Mouse (Mus musculus) thymus, adult 2 months (tissue): ENCODE results near the gene Snn.

Source experiments
- CTCF ChIP-seq: fragments of 200-500 bp; IDR thresholded peaks from 2 replicates; pipeline ENCODE4 v1.5.1; 2012; ENCODE audit warnings: mild to moderate bottlenecking, control low read depth, low read length, moderate library complexity, borderline replicate concordance; ENCODE audit not compliant: control insufficient read depth, poor library complexity, insufficient read depth; ENCODE audit errors: extremely low read depth
- POLR2A ChIP-seq: fragments of 200-500 bp; IDR thresholded peaks from 2 replicates; pipeline ENCODE4 v1.6.1; 2012; ENCODE audit warnings: mild to moderate bottlenecking, low read length, control low read depth, moderate library complexity; ENCODE audit not compliant: control insufficient read depth, poor library complexity, insufficient read depth; ENCODE audit errors: extremely low read depth

DNA sequence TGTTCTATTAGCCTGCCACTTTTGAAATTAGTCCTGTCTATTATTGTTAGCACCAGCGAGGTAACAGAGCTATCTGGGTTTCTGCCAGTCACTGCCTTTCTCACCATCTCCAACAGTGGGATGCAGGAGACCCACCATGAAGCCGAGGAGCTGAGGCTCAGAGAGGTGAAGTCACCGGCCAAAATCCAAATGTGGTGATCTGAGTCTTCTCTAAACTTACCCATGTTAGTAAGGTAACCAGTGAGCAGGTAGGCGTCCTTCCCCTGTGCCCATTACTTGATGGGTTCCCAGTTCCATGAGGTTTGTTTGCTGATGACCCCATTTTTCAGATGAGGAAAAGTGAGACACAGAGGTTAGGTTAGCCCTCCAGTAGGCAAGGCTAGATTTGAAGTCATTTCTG is 3.6 kb downstream of the Snn start:
- TF ChIP-seq CTCF: no peak
- TF ChIP-seq POLR2A: no peak
